Mouse (Mus musculus): ENCODE data around the gene Wdr13.

Wdr13 gene

DNA sequence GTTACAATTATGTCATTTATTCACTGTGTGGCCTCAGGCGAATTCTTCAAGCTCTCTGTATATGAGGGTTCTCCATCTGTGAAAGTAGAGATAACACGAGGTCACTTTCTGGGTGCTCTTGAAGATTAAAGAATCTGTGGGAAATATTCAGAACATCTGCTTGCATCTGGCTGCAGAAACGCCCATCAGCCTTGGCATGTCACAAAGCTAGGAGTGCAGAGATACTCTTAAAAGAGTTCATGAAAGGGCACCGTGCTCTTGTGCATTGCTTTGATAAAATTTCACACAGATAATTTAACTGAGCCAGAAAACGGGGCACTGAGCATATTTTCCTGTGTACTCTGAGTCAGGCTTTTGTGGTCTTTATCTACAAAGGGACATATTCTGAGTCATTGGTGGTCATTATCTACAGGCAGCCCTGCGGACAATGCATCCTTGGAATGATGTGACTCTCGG, 30.5 kb downstream of the Wdr13 start:
- 63% methylated on average over 7 of the region's 7 CpGs for WGBS

DNA sequence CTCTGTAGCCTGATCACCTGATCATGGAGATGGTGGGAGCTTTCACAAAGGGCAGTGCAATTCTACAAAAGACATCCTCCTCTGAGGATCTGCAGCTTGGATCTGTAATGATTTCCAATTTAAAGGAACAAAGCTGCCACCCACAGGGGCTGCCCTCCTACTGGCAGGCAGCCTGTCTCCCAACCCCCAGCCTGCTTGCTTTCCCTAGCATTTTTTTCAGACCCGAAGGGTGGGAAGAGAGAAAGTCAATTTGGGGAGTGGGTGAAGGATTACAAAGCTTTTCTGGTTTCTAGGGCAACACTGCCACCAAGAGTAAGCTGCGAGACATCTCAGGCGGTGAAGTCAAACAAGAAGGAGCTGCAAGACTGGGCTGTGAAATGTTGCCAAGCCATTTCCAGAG, 31.7 kb downstream of the Wdr13 start:
- WGBS = 6% methylated on average over 3 of the region's 3 CpGs

DNA sequence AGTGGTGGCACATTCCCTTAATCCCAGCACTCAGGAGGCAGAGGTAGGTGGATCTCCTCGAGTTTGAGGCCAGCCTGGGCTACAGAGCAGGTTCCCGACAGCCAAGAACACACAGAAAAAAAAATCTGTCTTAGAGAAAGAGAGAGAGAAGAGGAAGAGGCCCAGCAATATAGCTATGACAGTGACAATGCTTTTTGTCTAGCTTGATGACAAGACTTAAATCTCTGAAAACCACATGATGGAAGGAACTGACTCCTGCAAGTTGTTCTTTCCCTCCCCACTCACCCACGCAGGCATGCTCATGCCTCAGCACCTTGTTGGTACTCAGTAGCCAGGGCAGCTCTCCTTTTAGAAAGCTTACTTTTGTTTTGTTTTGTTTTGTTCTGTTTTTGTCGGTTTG, 33.3 kb downstream of the Wdr13 start:
- 54% methylated on average over 4 of the region's 4 CpGs for WGBS

DNA sequence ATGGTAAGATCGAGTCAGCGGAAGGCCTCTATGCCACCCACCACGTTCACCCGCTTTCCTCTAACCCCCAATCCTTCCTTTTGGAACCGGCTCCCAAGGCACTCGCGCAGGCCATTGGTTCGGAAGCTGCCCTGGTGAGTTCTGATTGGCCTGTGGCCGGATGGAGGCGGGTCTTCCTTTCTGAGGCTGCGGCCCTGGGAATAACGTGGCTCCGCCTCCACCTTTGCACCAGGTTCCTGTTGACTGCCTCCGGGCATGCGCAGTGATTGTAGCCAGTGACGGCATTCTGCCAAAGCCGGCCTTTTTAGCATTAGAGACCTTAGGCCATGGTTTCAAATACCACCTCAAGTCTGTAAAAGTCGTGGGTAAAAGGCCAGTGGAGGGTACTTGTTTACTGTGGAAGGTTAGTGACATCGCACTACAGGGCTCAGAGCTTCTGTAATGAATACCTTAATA, 35.9 kb downstream of the Wdr13 start:
- WGBS = 5% methylated on average over 17 of the region's 19 CpGs

DNA sequence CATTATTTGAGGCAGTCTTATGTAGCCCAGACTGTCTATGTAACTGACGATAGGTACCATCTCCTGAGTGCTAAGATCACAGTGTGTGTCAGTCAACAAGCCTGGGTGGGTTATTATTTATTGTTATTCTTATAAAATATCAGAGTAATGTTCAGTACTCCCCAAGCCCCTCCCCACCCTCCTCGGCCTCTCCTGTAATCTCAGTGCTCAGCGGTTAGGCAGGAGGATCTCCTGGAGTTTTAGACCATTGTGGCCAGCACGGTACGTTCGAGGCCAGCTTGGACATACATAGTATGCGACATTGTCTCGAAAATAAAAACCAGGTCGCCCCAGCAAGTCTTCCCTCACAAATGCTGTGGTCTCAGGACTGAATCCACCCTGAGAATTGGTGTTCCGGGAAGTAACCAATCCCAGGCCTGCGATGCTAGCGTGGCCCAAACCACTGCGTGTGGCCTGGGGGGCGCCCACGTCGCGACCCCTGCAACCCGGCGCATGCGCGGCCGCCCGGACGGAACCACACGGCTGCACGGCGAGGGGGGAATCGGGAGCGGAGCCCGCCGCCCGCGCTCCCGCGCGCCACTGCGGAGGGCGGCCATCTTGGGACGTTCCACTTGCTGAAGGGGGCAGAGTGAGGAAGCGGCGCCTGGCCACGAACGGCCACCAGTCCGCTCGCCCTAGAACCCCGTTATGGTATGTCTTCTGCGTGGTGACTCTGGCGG, 36.5 kb downstream of the Wdr13 start:
- WGBS = 2% methylated on average over 11 of the region's 48 CpGs

DNA sequence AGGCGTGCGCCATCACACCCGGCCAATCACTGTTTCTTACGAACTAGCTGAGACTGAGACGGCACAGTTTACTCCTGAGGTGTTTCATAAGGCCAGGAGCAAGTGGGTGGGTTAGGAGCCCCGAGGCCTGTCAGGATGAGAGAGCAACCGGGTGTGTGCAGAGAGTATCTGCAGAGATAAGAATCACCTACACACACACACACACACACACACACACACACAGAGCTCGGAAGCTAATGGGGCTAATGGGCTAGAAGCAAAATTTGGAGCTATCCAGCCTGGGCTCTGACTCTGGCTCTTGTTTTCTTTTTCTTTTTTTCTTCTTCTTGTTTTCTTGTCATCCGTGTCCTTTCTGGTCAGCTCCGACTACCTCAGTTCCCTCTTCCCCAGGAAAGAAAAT, 37.1 kb downstream of the Wdr13 start:
- WGBS = 72% methylated on average over 10 of the region's 10 CpGs

DNA sequence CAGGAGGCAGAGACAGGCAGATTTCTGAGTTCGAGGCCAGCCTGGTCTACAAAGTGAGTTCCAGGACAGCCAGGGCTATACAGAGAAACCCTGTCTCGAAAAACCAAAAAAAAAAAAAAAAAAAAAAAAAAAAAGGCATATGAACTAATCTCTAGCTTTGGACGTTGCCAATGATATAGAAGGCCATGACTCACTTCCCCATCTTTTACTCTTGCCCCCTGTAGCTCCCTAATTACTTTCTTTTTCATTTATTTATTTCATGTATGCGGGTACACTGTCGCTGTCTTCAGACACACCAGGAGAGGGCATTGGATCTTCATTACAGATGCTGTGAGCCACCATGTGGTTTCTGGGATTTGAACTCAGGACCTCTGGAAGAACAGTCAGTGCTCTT, 41.7 kb downstream of the Wdr13 start:
- WGBS = 76% methylated on average over 4 of the region's 5 CpGs

DNA sequence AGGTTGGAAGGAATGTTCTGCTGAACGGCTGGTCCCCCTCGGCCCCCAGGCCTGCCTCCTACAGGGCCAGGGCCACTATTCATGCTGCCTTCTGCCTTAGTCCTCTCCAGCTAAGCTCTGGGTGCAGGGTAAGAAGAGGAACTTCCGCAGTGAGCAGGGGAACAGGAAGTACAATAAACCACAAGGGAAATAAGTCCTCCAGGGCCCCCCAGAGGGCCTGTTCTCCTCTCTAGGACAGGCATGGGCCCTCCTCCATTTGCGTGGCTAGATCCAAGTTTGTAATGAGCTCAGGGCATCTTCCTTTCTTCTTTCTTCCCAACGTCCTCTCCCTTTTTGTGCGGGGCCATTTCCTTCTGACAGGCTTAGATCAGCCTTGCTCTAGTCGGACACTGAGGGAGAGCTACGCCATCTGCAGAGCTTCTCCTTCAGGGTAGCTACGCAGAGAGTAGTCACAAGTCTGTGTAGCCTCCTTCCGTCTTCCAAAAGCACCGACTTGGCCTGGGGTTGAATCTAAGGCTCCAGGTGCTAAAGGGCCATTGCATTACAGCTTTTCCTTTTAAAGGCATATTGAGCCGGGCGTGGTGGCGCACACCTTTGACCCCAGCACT, 42.2 kb downstream of the Wdr13 start, which contains the start of gene Was:
Gene Was, minus strand, starts transcription at position 153 of the 608 bp plus-strand sequence.
- 79% methylated on average over 12 of the region's 14 CpGs for WGBS

DNA sequence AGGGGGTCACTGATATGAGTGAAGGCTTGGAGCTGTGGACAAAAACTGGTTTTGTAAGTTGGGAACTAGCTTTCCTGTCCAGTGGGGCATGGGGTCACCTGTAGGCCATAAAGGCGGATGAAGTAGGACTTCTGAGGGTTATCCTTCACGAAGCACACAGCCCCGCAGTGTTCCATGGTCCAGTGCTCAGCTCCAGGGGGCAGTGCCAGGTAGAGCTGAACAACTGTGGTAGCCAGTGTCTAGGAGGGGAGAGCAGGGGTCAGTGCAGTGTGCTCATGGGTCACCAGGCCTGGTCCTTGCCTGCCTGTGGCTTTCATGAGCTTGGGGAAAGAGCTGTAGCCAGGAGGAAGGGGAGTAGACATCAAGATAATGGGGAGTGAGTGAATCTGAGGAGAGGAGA, 42.9 kb downstream of the Wdr13 start:
- WGBS = 81% methylated on average over 3 of the region's 3 CpGs

DNA sequence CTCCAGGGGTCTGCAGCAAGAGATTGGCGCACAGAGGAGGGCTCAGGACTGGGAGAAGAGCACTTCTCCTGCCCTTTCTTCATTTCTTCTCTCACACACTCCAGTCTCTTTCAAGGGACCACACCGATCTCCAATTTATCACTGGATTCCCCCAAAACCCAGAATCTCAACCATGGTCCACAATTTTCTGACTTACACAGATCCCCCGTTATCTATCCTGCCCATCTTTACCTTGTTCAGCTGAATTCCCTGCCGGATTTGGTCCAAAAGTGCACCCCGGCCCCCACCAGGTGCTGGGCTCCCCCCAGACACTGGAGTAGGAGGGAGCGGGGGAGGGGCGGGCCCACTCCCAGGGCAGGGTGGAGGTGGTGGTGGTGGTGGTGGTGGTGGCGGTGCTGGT, 47.1 kb downstream of the Wdr13 start:
- 87% methylated on average over 8 of the region's 8 CpGs for WGBS

DNA sequence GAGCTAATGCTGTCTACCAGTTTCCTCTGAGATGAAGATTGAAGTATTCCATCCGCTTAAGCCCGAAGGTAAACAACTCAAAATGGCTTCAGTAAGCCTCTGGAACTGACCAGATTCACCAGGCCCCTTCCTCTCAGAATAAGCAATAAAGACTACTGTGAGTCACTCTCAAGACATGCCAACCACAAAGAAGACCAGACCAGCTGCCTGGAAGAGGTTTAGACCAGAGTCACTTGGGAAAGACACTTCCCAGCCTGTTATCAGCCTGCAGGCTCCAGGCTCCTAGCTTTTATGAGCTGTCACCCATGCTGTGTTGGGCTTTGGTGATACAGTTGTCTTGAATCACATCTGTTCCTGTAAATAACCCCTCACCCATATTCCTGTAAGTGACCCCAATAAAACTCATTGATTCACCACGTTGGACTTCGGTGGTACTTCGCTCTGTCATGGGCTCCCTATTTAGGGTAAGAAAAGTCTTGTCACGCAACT, 47.9 kb downstream of the Wdr13 start:
- WGBS = 90% methylated on average over 6 of the region's 6 CpGs

DNA sequence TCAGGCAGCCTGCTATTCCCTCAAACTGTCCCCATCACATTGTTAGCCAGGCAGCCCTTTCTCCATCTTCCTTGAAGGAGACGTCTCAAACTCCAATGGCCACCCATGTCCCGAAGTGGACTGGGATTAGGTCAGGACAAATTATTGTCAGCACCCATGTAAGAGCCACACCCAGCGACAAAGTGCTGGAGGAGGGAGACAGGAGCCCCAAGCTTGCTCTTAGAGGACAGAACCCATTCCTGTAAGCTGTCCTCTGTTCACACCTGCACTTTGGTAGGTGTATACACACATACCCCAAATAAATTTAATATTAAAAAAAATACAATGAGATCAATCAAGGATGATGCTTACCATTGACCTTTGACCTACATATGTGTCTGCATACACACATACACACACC, 57.6 kb downstream of the Wdr13 start:
- WGBS = 20% methylated on average over 3 of the region's 3 CpGs

DNA sequence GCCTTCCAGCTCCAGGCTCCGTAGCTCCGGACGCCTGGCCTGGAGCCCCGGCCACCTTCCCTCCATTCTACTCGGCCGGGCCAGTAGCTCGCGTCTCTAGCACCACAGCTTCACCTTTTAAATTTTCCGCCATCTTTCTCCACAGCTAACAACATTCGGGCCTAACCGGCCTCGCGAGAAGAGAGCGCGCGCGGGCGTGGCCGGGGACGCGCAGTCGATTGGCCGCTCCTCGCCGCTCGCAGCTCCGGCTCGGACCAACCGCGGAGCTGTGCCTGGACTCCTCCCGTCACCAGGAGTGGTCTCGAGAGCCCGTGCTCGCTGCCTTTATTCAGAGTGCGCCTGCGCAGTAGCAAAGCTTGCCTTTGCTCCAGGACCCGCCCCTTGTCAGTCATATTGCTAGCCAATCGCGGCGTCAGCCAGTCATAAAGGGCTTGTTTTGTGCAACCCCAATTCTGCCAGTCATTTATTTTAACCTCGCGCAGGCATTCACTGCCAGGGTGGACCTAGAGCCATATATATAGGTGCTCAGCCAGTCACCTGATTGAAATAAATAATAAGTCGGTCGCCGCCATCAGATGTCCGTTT, 58.2 kb downstream of the Wdr13 start, which contains the start of gene Suv39h1:
Gene Suv39h1, minus strand, starts transcription at position 331 of the 585 bp plus-strand sequence.
- under 1% methylated on average over 46 of the region's 46 CpGs for WGBS

DNA sequence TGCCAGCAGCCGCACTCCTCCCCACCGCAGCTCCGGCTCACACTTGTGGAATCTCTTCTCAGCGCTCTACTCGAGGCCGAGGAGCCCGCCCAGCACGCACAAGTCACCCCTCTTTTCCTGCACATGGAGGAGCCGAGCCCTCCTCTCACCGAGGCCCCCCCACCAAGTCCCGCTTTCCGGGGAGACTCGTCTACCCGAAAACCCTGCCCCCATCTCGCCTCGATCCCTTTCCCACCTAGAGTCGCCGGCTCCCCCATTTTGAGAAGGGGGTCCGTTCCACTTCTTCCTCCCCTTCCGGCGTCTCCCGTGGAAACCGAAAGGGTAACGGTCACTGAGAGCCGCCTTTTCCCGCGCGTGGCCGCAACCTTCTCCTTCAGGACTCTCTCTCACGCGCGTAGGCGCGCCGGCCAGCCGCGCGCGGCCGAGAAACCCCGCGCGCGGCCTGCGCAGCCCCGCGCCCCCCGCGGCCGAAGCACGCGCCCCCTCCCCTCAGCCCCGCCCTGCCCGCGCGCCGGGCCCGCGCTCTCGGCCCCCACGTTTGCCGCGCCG, 58.7 kb downstream of the Wdr13 start:
- WGBS = 13% methylated on average over 49 of the region's 64 CpGs
